Mouse (Mus musculus) ES-Bruce4 (cell line): ENCODE results near the gene Cdk17. TPM values are rescaled to one million over a fixed set of nuclear protein-coding genes. Genes with fewer than 3 reads are reported as not detected.

Source experiments
- H3K27ac ChIP-seq: 2 replicates; pipeline ENCODE4 v1.5.1; 2012; ENCODE audit warnings: low read length, inconsistent platforms; ENCODE audit not compliant: insufficient read depth
- H3K27me3 ChIP-seq: 2 replicates; pipeline ENCODE4 v1.6.1; 2012; ENCODE audit warnings: mild to moderate bottlenecking, low read length, inconsistent platforms; ENCODE audit not compliant: control insufficient read depth, poor library complexity, insufficient read depth, severe bottlenecking
- H3K36me3 ChIP-seq: 2 replicates; pipeline ENCODE4 v1.6.1; 2012; ENCODE audit warnings: inconsistent platforms, mild to moderate bottlenecking, low read length, moderate library complexity; ENCODE audit not compliant: control insufficient read depth, poor library complexity, insufficient read depth, severe bottlenecking
- H3K4me1 ChIP-seq: one replicate; pipeline ENCODE4 v1.8.1; 2011; ENCODE audit warnings: low read length; ENCODE audit not compliant: control insufficient read depth, insufficient read depth
- H3K4me3 ChIP-seq: 2 replicates; pipeline ENCODE4 v1.5.1; 2011; ENCODE audit warnings: low read depth, mild to moderate bottlenecking, low read length
- H3K9ac ChIP-seq: 2 replicates; pipeline ENCODE4 v1.6.1; 2012; ENCODE audit warnings: low read depth, mild to moderate bottlenecking, inconsistent platforms; ENCODE audit not compliant: poor library complexity, severe bottlenecking
- H3K9me3 ChIP-seq: replicated peaks from 2 replicates; pipeline ENCODE4 v1.6.1; 2012; ENCODE audit warnings: mild to moderate bottlenecking, low read length, inconsistent platforms; ENCODE audit not compliant: control insufficient read depth, poor library complexity, insufficient read depth, severe bottlenecking
- CTCF ChIP-seq: IDR thresholded peaks from one replicate; pipeline ENCODE4 v1.8.1; 2011; ENCODE audit warnings: low read depth, low read length
- EP300 ChIP-seq: IDR thresholded peaks from 2 replicates; pipeline ENCODE4 v1.6.1; 2011; ENCODE audit warnings: low read depth, low read length; ENCODE audit not compliant: insufficient read depth
- POLR2A ChIP-seq: IDR thresholded peaks from one replicate; pipeline ENCODE4 v1.8.1; 2011; ENCODE audit warnings: low read length; ENCODE audit not compliant: insufficient read depth
- polyA plus RNA-seq: library from polyadenylated mRNA; stranded (reverse); fragments of >200 nt; gene quantifications from 2 replicates; pipeline ENCODE4 v1.2.4, GENCODE M21; 2011; ENCODE audit warnings: low read depth; ENCODE audit not compliant: missing spikeins, insufficient read depth, insufficient read length

Gene Cdk17
- polyA plus RNA-seq, 1 experiment, result 44.2 TPM

- Histone ChIP-seq H3K4me1 (peaks cover 5% of the 10 kb centered on the region), H3K27me3 (no peaks in the 10 kb centered on the region), H3K27ac (no peak overlapping the region), H3K4me3 (no peak overlapping the region), H3K9me3 (no peaks in the 10 kb centered on the region), H3K36me3 (peaks cover 3% of the 10 kb centered on the region; the same call in 1 of the 2 replicates), H3K9ac (no peak overlapping the region)
- TF ChIP-seq EP300, result no peak
- TF ChIP-seq POLR2A, result no peak
- TF ChIP-seq CTCF, result no peak
Measured at GRCm38 (mm10) chr10:93251426-93251825, 90.8 kb downstream of the Cdk17 start.

- Histone ChIP-seq H3K27ac (no peak overlapping the region), H3K9me3 (no peaks in the 10 kb centered on the region), H3K9ac (no peak overlapping the region), H3K4me3 (no peak overlapping the region), H3K4me1 (peaks cover 5% of the 10 kb centered on the region), H3K36me3 (peaks cover 3% of the 10 kb centered on the region; the same call in 1 of the 2 replicates), H3K27me3 (no peaks in the 10 kb centered on the region)
- no peak for TF ChIP-seq POLR2A
- no peak for TF ChIP-seq CTCF
- TF ChIP-seq EP300, result no peak
Measured at GRCm38 (mm10) chr10:93252661-93253060, 92.0 kb downstream of the Cdk17 start.

- Histone ChIP-seq H3K27ac (no peak overlapping the region), H3K9ac (no peak overlapping the region), H3K27me3 (no peaks in the 10 kb centered on the region), H3K4me3 (no peak overlapping the region), H3K36me3 (peaks cover 3% of the 10 kb centered on the region; the same call in 1 of the 2 replicates), H3K9me3 (no peaks in the 10 kb centered on the region), H3K4me1 (peaks cover 5% of the 10 kb centered on the region)
- TF ChIP-seq EP300, result no peak
- no peak for TF ChIP-seq POLR2A
- TF ChIP-seq CTCF, result no peak
Measured at GRCm38 (mm10) chr10:93253156-93253555, 92.5 kb downstream of the Cdk17 start.

- Histone ChIP-seq H3K27ac (no peak overlapping the region), H3K27me3 (no peaks in the 10 kb centered on the region), H3K4me3 (no peak overlapping the region), H3K9me3 (no peaks in the 10 kb centered on the region), H3K9ac (no peak overlapping the region; the same call in 1 of the 2 replicates), H3K36me3 (no peaks in the 10 kb centered on the region), H3K4me1 (peaks cover 2% of the 10 kb centered on the region)
- TF ChIP-seq EP300 (no peak), POLR2A (no peak), CTCF (no peak)
Measured at GRCm38 (mm10) chr10:93255294-93255693, 94.6 kb downstream of the Cdk17 start.

GRCm38 (mm10) chr10:93259826-93260225 lies 99.2 kb downstream of the Cdk17 start:
- Histone ChIP-seq H3K9me3 (no peaks in the 10 kb centered on the region), H3K27me3 (no peaks in the 10 kb centered on the region), H3K4me3 (no peak overlapping the region), H3K36me3 (no peaks in the 10 kb centered on the region), H3K9ac (no peak overlapping the region), H3K4me1 (peaks cover 7% of the 10 kb centered on the region), H3K27ac (no peak overlapping the region)
- no peak for TF ChIP-seq EP300
- TF ChIP-seq POLR2A, result no peak
- TF ChIP-seq CTCF, result no peak

GRCm38 (mm10) chr10:93261132-93261980 lies 100.7 kb downstream of the Cdk17 start:
- TF ChIP-seq CTCF (no peak), EP300 (no peak), POLR2A (no peak)
- Histone ChIP-seq H3K4me1 (peaks cover 7% of the 10 kb centered on the region), H3K9ac (no peak overlapping the region), H3K27ac (no peak overlapping the region), H3K4me3 (no peak overlapping the region), H3K27me3 (no peaks in the 10 kb centered on the region), H3K36me3 (no peaks in the 10 kb centered on the region), H3K9me3 (no peaks in the 10 kb centered on the region)
